21 mouse cellular contexts compared by ENCODE assay signal in the genomic region with DNA sequence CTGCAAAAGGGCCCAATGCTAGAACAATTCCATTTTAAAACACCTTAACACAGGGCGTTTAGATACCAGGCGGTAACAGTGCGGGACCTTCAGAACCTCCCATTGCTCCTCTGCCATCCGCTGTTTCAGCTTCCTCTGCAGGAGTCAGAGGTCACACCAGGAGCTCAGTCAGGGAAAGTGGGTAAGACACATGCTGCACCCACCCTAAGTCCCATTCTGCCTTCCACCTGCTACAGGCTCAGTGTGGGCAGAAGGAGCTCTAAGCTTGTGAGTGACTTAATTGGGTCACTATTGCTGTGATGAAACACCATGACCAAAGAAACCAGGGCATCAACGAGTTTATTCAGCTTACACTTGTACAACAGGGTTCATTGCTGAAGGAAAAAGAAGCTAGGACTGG. TPM values are rescaled to one million over a fixed set of nuclear protein-coding genes. Genes with fewer than 3 reads are reported as not detected.
DNase-seq lines count a peak whose midpoint lies in the region; ATAC-seq lines count a peak whose summit lies in the region.
"Had no signal": no experiment of that assay in that cellular context is flagged by ENCODE, and none has a peak within 500 bp of the region (broad histone marks: within the 10 kb centered on the region; RNA-seq: fewer than 3 reads in every experiment).

No protein-coding gene starts in this region.

- no peak for ATAC-seq in inflammation-experienced regulatory T-cells, adult 6 months
- ATAC-seq: forebrain, embryonic 14.5 days; forebrain, embryonic 16.5 days had no signal

- DNase-seq in brain, adult 2 months (ENCODE audit: low read depth, low spot score) = peak; percentile 20
- peak; percentile 5 for DNase-seq in retina, embryonic 14.5 days (ENCODE audit: low spot score)
- DNase-seq in retina, postnatal 7 days (ENCODE audit: low read depth, low spot score) = peak; percentile 3
- no peak for DNase-seq in adrenal gland, postnatal 25 days
- DNase-seq: adrenal gland, adult 2 months; adrenal gland, postnatal 10 days; adrenal gland, postnatal 36 days; cerebellum, adult 11 months; cerebellum, adult 18-20 months; cerebellum, adult 8-10 months; cerebellum, adult 9-11 months; cerebellum, postnatal 14 days; cerebellum, postnatal 36 days; embryo, embryonic 11 days had no signal

RNA-seq across cellular contexts. Expression of a gene that starts 37.3 kb away (rescaled TPM):
- polyA plus RNA-seq in inflammation-experienced regulatory T-cells, adult 6 months (2017; shearing (Covaris generic)) = 1 to 10 TPM; 4.4 to 7.6 (median 5.4) TPM
- total RNA-seq in adrenal gland, postnatal 25 days (2021) = 58.4 and 58.6 TPM in 2 replicates

RNA-seq across cellular contexts. Expression of a gene that starts 50.7 kb away (rescaled TPM):
- under 1 TPM; 0.16 to 0.30 (median 0.21) TPM for polyA plus RNA-seq in inflammation-experienced regulatory T-cells, adult 6 months (2017; shearing (Covaris generic))
- total RNA-seq in adrenal gland, postnatal 25 days (2021) = 0.43 TPM in 1 of 2 replicates, not detected in the other
- total RNA-seq: common myeloid progenitor, adult 5-6 weeks; MEL had no signal
- polyA plus RNA-seq: C2C12; erythroblast, embryonic 14.5 days had no signal
